Comparison of ENCODE assay signal across 8 mouse cellular contexts in the genomic region with DNA sequence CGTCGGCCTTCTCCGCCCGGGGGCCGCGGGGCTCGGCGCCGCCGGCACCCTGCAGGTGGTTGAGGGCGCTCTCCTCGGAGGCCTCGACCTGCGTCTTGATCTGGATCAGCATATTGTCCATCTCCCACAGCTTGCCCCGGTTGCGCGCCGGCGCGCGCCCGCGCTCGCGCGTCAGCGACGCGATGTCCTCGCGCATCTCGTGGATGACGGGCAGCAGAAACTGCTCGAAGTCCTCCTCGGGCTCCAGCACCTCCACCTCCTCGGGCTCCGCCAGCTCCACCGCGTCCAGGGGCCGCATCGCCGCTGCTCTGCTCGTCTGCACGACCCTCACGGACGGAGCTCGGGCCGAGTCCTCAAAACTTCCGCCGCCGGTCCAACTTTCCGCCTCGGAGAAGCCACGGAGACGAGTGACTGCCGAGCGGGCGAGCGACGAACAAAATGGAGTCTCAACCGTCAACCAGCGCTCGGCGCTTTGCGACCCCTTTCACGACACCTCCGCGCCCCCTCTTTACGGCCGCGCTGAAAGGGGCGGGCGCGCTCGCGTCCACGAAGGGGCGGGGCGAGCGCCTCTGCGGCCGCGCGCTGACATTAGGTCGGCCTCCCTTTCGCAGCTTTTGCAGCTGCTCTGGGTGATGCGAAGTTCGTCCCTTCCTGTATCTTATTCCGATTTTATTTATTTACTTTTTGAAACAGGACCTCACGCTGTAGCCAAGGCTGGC. TPM values are rescaled to one million over a fixed set of nuclear protein-coding genes. Genes with fewer than 3 reads are reported as not detected.
DNase-seq lines count a peak whose midpoint lies in the region; ATAC-seq lines count a peak whose summit lies in the region.

Gene Mrfap1 (minus strand): TSS at position 477 of the 719 bp plus-strand sequence.

- peak; percentile 88 for ATAC-seq in megakaryocyte progenitor cell, adult 5-6 weeks (replicated peaks; ENCODE audit: poor library complexity)

- peak; percentile 94 for DNase-seq in adipocyte (ENCODE audit: low spot score)
- peak; percentile 97 for DNase-seq in embryo, embryonic 10 days (ENCODE audit: low spot score)
- DNase-seq in gastrocnemius, postnatal 10 days: peak; percentile 94
- peak; percentile 97 for DNase-seq in induced T-regulatory cell, adult 2 months (ENCODE audit: low read depth)
- peak; percentile 79 to 94 for DNase-seq in left cerebral cortex, adult 9 months (ENCODE audit: low spot score in 2 of 2)
- DNase-seq in right cerebral cortex, postnatal 14 days: peak; percentile 91
- peak; percentile 92 to 93 for DNase-seq in urinary bladder, postnatal 36 days (ENCODE audit: low spot score in 2 of 2)

RNA-seq across cellular contexts. Expression of gene Mrfap1, which starts in this region (rescaled TPM):
- 100 to 1,000 TPM; 319 to 321 TPM for total RNA-seq in gastrocnemius, postnatal 10 days (2021)
- total RNA-seq in megakaryocyte progenitor cell, adult 5-6 weeks (2015): 230 and 234 TPM in 2 replicates
- total RNA-seq in megakaryocyte progenitor cell, adult 5-6 weeks (2017): 325 and 344 TPM in 2 replicates

Comparison
In these comparisons a context has a peak if more than half of its experiments do, and no peak if none do; other contexts are left out.
1. Peak in every context shown above with its lines: DNase-seq and ATAC-seq.